Mouse (Mus musculus) limb, embryonic 15.5 days (tissue): ENCODE data around the gene Col3a1. TPM values are rescaled to one million over a fixed set of nuclear protein-coding genes. Genes with fewer than 3 reads are reported as not detected.

ENCODE experiments used
- ATAC-seq: fragments of 200-750 bp; cut with Nextera tagmentation; 2 replicates; pipeline ENCODE4 v1.8.0; 2017; ENCODE audit warnings: low read depth, moderate TSS enrichment; ENCODE audit not compliant: insufficient number of reproducible peaks, low FRiP score, low TSS enrichment
- H3K27ac ChIP-seq: fragments of 300-500 bp; sonication (generic); 2 replicates; pipeline ENCODE4 v1.5.1; 2015; ENCODE audit warnings: moderate library complexity, mild to moderate bottlenecking, inconsistent platforms
- H3K27me3 ChIP-seq: fragments of 300-500 bp; sonication (generic); 2 replicates; pipeline ENCODE4 v1.6.1; 2015; ENCODE audit warnings: inconsistent platforms
- H3K36me3 ChIP-seq: fragments of 300-500 bp; sonication (generic); 2 replicates; pipeline ENCODE4 v1.6.1; 2015; ENCODE audit warnings: inconsistent platforms
- H3K4me1 ChIP-seq: fragments of 300-500 bp; sonication (generic); 2 replicates; pipeline ENCODE4 v1.6.1; 2015; ENCODE audit warnings: inconsistent platforms
- H3K4me2 ChIP-seq: fragments of 300-500 bp; sonication (generic); 2 replicates; pipeline ENCODE4 v1.6.1; 2015; ENCODE audit warnings: mild to moderate bottlenecking, inconsistent platforms
- H3K4me3 ChIP-seq: fragments of 300-500 bp; sonication (generic); 2 replicates; pipeline ENCODE4 v1.5.1; 2015; ENCODE audit warnings: mild to moderate bottlenecking, inconsistent platforms
- H3K9ac ChIP-seq: fragments of 300-500 bp; sonication (generic); 2 replicates; pipeline ENCODE4 v1.6.1; 2015; ENCODE audit warnings: inconsistent platforms
- H3K9me3 ChIP-seq: fragments of 300-500 bp; sonication (generic); 2 replicates; pipeline ENCODE4 v1.6.1; 2016; ENCODE audit warnings: inconsistent platforms
- WGBS: fragments of 180-500 bp; shearing (Covaris S2); methylation state at CpG from one replicate; pipeline ENCODE4 v1.1.7; 2015; 5-methylcytosine and 5-hydroxymethylcytosine counted together
- polyA plus RNA-seq: library from polyadenylated mRNA; unstranded; fragments of >200 nt; fragmentation: Nextera tagmentation; extraction: Ambion mirVana; gene quantifications from 2 replicates; pipeline ENCODE4 v1.2.1, GENCODE M21; 2015

The Col3a1 gene
- 3,320 and 3,762 TPM in 2 replicates for polyA plus RNA-seq

GRCm38 (mm10) chr1:45311388-45311787 is at the start of gene Col3a1:
TSS of gene Col3a1 (plus strand) at chr1:45311538.
- Histone ChIP-seq H3K9ac (peak within 1 kb of the TSS; percentile 37), H3K4me3 (peak within 1 kb of the TSS; percentile 50), H3K4me2 (peak within 1 kb of the TSS; percentile 43), H3K27me3 (no peaks in the 10 kb centered on the region), H3K4me1 (0 out of 2 replicates have a peak, but pooled peaks cover 5% of the 10 kb centered on the region), H3K9me3 (no peaks in the 10 kb centered on the region), H3K36me3 (no peaks in the 10 kb centered on the region), H3K27ac (peak within 1 kb of the TSS; percentile 95)
- 8% methylated on average over 4 of the region's 4 CpGs for WGBS
- ATAC-seq, result peak; percentile 88

GRCm38 (mm10) chr1:45269421-45269820 is 41.9 kb upstream of the Col3a1 start:
- Histone ChIP-seq H3K36me3 (no peaks in the 10 kb centered on the region), H3K4me2 (no peak overlapping the region), H3K4me3 (no peak overlapping the region), H3K9me3 (no peaks in the 10 kb centered on the region), H3K27ac (no peak overlapping the region), H3K27me3 (no peaks in the 10 kb centered on the region), H3K9ac (no peak overlapping the region), H3K4me1 (no peaks in the 10 kb centered on the region)
- ATAC-seq, result no peak

GRCm38 (mm10) chr1:45276006-45276539 is 35.3 kb upstream of the Col3a1 start:
- H3K36me3 ChIP-seq, result no peaks in the 10 kb centered on the region
- no peak overlapping the region for H3K4me3 ChIP-seq
- 13% methylated on average over 2 of the region's 2 CpGs for WGBS
- no peak overlapping the region for H3K27ac ChIP-seq
- no peak overlapping the region for H3K9ac ChIP-seq
- no peaks in the 10 kb centered on the region for H3K4me1 ChIP-seq
- no peaks in the 10 kb centered on the region for H3K27me3 ChIP-seq
- H3K9me3 ChIP-seq, result no peaks in the 10 kb centered on the region
- no peak for ATAC-seq
- H3K4me2 ChIP-seq, result no peak overlapping the region

- ATAC-seq, result no peak
- 32% methylated on average over 1 of the region's 1 CpGs for WGBS
Observed at GRCm38 (mm10) chr1:45287954-45288353, 23.4 kb upstream of the Col3a1 start.

GRCm38 (mm10) chr1:45290037-45290436 is 21.3 kb upstream of the Col3a1 start:
- H3K9ac ChIP-seq, result no peak overlapping the region
- H3K4me3 ChIP-seq, result no peak overlapping the region
- no peaks in the 10 kb centered on the region for H3K36me3 ChIP-seq
- no peak for ATAC-seq
- H3K4me1 ChIP-seq, result no peaks in the 10 kb centered on the region
- H3K27me3 ChIP-seq, result no peaks in the 10 kb centered on the region
- no peaks in the 10 kb centered on the region for H3K9me3 ChIP-seq
- no peak overlapping the region for H3K27ac ChIP-seq
- H3K4me2 ChIP-seq, result no peak overlapping the region
- WGBS, result 50% methylated on average over 4 of the region's 4 CpGs

More at GRCm38 (mm10) chr1:45287954-45288353, 23.4 kb upstream of the Col3a1 start:
- H3K4me2 ChIP-seq, result no peak overlapping the region
- H3K9me3 ChIP-seq, result no peaks in the 10 kb centered on the region
- no peak overlapping the region for H3K9ac ChIP-seq
- H3K27me3 ChIP-seq, result no peaks in the 10 kb centered on the region
- H3K27ac ChIP-seq, result no peak overlapping the region
- H3K4me3 ChIP-seq, result no peak overlapping the region
- no peaks in the 10 kb centered on the region for H3K36me3 ChIP-seq
- no peaks in the 10 kb centered on the region for H3K4me1 ChIP-seq

- Histone ChIP-seq H3K4me1 (no peaks in the 10 kb centered on the region), H3K27me3 (no peaks in the 10 kb centered on the region), H3K4me2 (no peak overlapping the region), H3K27ac (no peak overlapping the region), H3K4me3 (no peak overlapping the region), H3K9ac (no peak overlapping the region), H3K9me3 (no peaks in the 10 kb centered on the region), H3K36me3 (no peaks in the 10 kb centered on the region)
- no peak for ATAC-seq
- 70% methylated on average over 3 of the region's 3 CpGs for WGBS
Observed at GRCm38 (mm10) chr1:45299394-45300119, 11.8 kb upstream of the Col3a1 start.

- 80% methylated on average over 1 of the region's 1 CpGs for WGBS
- ATAC-seq, result no peak
- Histone ChIP-seq H3K4me2 (no peak overlapping the region), H3K27me3 (no peaks in the 10 kb centered on the region), H3K9ac (no peak overlapping the region), H3K27ac (no peak overlapping the region), H3K4me1 (no peaks in the 10 kb centered on the region), H3K4me3 (no peak overlapping the region), H3K36me3 (no peaks in the 10 kb centered on the region), H3K9me3 (no peaks in the 10 kb centered on the region)
Observed at GRCm38 (mm10) chr1:45304273-45304672, 7.1 kb upstream of the Col3a1 start.

- no peaks in the 10 kb centered on the region for H3K9me3 ChIP-seq
- H3K9ac ChIP-seq, result no peak overlapping the region
- H3K4me3 ChIP-seq, result no peak overlapping the region
- ATAC-seq, result no peak
- 36% methylated on average over 2 of the region's 2 CpGs for WGBS
- H3K4me2 ChIP-seq, result no peak overlapping the region
- no peaks in the 10 kb centered on the region for H3K36me3 ChIP-seq
- H3K4me1 ChIP-seq, result 0 out of 2 replicates have a peak, but pooled peaks cover 2% of the 10 kb centered on the region
- H3K27ac ChIP-seq, result no peak overlapping the region
- no peaks in the 10 kb centered on the region for H3K27me3 ChIP-seq
Observed at GRCm38 (mm10) chr1:45309015-45309414, 2.3 kb upstream of the Col3a1 start.

GRCm38 (mm10) chr1:45311962-45312361 is 624 bp downstream of the Col3a1 start:
- Histone ChIP-seq H3K9ac (peak overlapping the region; percentile 37; the same call in 1 of the 2 replicates), H3K27me3 (no peaks in the 10 kb centered on the region), H3K4me2 (peak overlapping the region; percentile 43), H3K27ac (peak overlapping the region; percentile 95), H3K9me3 (no peaks in the 10 kb centered on the region), H3K4me3 (peak overlapping the region; percentile 50), H3K4me1 (0 out of 2 replicates have a peak, but pooled peaks cover 5% of the 10 kb centered on the region), H3K36me3 (no peaks in the 10 kb centered on the region)
- ATAC-seq, result no peak

- no peaks in the 10 kb centered on the region for H3K9me3 ChIP-seq
- H3K4me1 ChIP-seq, result 0 out of 2 replicates have a peak, but pooled peaks cover 5% of the 10 kb centered on the region
- no peaks in the 10 kb centered on the region for H3K27me3 ChIP-seq
- peak overlapping the region; percentile 50 for H3K4me3 ChIP-seq
- H3K36me3 ChIP-seq, result no peaks in the 10 kb centered on the region
- no peak overlapping the region for H3K9ac ChIP-seq
- peak overlapping the region; percentile 88 for H3K27ac ChIP-seq
- peak; percentile 45; the same call in 1 of the 2 replicates for ATAC-seq
- H3K4me2 ChIP-seq, result peak overlapping the region; percentile 43
Observed at GRCm38 (mm10) chr1:45312870-45313269, 1.5 kb downstream of the Col3a1 start.

- Histone ChIP-seq H3K36me3 (no peaks in the 10 kb centered on the region), H3K4me2 (peak overlapping the region; percentile 43), H3K4me1 (0 out of 2 replicates have a peak, but pooled peaks cover 5% of the 10 kb centered on the region), H3K9me3 (no peaks in the 10 kb centered on the region), H3K4me3 (peak overlapping the region; percentile 50), H3K27me3 (no peaks in the 10 kb centered on the region), H3K9ac (no peak overlapping the region), H3K27ac (peak overlapping the region; percentile 88)
- no peak for ATAC-seq
- whole genome bisulfite sequencing, result 11% methylated on average over 11 of the region's 11 CpGs
Observed at GRCm38 (mm10) chr1:45313696-45314295, 2.5 kb downstream of the Col3a1 start.
